Mouse (Mus musculus): Measurements from ENCODE around the gene Olfr764-ps1.
"Not testable (repeated sequence)": the region's sequence is repeated elsewhere in the genome, so short reads cannot be mapped to it uniquely, and the experiment has no call there.

Gene Olfr764-ps1

GRCm38 (mm10) chr10:129039796-129040195, at the start of gene Olfr764-ps1:
TSS of gene Olfr764-ps1 (minus strand) at chr10:129039896.
- DNase-seq (ENCODE audit: low read depth), result no peak

GRCm38 (mm10) chr10:129082810-129083209, 43.1 kb upstream of the Olfr764-ps1 start, which contains the start of gene Olfr767:
TSS of gene Olfr767 (minus strand) at chr10:129082910.
- not testable (repeated sequence) for DNase-seq (ENCODE audit: low read depth)

- no peak for DNase-seq (ENCODE audit: low read depth)
Measured at GRCm38 (mm10) chr10:129068877-129069276, 29.2 kb upstream of the Olfr764-ps1 start, which contains the start of gene Olfr766-ps1. TSS of gene Olfr766-ps1 (minus strand) at chr10:129068977.

GRCm38 (mm10) chr10:129049898-129050297, 10.2 kb upstream of the Olfr764-ps1 start, which contains the start of gene Olfr765:
TSS of gene Olfr765 (minus strand) at chr10:129049998.
- not testable (repeated sequence) for DNase-seq (ENCODE audit: low read depth)

- DNase-seq (ENCODE audit: low read depth), result no peak
Measured at GRCm38 (mm10) chr10:129028343-129028742, 11.4 kb downstream of the Olfr764-ps1 start.

DNA sequence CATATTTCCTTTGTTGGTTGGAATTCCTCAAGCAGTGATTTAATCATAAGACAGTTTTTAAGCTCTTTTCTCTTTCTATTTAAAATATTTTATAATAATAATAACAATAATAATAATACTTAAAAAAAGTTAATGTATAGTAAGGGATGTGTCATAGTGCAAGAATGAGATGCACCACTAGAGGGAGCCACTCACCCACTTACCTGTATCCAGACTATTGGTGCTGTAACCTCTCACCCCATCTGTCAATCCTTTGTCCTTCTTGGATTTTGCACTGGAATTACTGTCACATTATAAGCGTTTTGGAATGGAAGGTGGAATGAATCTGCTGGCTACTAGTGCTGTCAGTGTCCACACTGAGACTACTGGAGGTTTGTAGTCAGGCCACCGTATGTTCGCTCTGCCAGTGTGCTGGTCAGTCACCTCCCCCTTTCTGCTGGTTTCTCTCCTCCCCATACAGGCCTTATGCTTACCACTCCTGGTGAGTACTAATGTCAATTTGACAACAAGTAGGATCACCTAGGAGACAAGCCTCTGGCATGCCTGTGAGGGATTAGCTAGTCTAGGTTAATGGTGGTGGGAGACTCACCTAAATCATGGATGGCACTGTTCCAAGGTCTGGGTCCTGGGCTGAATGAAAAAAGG, 13.6 kb downstream of the Olfr764-ps1 start:
- DNase-seq (ENCODE audit: low read depth), result peak; percentile 62

GRCm38 (mm10) chr10:129023319-129023718, 16.4 kb downstream of the Olfr764-ps1 start:
- peak; percentile 28 for DNase-seq (ENCODE audit: low read depth)

- DNase-seq (ENCODE audit: low read depth), result no peak
Measured at GRCm38 (mm10) chr10:129014477-129014876, 25.2 kb downstream of the Olfr764-ps1 start.

DNA sequence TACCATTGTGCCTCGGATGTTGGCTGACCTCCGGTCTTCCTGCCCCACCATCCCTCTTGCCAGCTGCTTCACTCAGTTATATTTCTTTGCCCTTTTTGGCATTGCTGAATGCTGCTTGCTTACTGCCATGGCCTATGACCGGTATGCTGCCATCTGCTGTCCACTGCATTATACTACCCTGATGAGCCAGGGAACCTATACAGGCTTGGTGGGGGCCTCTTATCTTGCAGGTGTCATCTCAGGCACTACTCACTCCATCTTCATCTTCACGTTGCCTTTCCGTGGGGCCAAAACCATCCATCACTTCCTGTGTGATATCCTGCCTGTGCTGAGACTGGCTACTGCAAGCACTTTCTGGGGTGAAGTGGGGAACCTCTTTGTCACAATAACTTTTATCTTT, 28.2 kb downstream of the Olfr764-ps1 start:
- DNase-seq (ENCODE audit: low read depth), result not testable (repeated sequence)

- DNase-seq (ENCODE audit: low read depth), result no peak
Measured at GRCm38 (mm10) chr10:129010288-129010841, 29.3 kb downstream of the Olfr764-ps1 start, which contains the start of gene Olfr763. TSS of gene Olfr763 (plus strand) at chr10:129010791.

DNA sequence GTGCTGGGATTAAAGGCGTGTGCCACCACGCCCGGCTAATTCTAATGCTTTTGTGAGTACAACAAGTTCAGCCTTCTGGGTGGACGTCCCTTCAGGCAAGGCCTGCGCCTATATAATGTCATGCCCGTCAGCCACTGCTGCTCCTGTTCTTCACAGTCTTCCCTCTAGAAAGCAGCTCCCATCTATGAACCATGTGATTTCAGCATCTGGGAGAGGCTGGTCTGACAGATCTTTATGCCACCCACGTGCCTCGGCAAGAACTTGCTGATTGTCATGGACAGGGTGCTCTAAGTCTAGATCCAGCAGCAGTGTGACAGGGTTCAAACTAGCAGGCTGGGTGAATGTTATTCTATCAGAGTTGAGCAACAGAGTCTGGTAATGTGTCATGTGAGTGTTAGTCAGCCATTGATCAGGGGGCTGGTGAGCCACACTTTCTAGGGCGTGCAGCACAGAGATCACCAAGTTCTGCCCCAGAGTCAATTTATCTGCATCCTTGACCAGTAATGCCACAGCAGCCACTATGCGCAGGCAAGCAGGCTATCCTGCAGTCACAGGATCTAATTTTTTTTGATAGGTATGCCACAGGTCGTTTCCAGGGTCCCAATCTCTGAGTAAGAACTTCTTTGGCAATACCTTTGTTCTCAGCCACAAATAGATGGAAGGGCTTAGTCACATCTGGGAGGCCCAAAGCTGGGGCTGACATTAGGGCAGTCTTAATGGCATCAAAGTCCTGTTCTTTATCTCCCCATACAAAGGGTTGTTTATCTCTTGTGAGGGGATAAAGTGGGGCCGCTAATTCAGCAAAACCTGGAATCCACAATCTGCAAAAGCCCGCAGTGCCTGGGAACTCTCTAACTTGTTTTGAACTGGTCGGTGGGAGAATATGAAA, 35.4 kb downstream of the Olfr764-ps1 start:
- no peak for DNase-seq (ENCODE audit: low read depth)

- DNase-seq (ENCODE audit: low read depth), result no peak
Measured at GRCm38 (mm10) chr10:128996523-128997040, 43.1 kb downstream of the Olfr764-ps1 start.

DNA sequence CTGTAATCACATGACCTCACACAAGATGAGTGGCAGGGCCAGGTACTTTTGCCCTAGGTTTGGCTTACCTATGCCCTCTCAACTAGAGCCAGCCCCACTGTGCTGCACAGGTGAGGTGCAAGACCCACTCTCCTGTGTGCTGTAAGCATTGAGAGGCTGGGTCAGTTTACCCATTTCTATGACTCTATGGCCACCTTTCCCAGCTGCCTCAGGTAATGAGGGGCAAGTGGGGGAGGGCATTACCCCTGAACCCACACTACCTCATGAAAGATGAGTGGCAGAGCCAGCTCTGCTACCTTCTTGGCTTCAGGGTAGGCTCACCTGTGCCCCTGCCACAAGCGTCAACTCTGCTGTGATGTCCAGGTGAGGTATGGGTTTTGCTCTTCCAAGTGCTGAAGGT, 43.9 kb downstream of the Olfr764-ps1 start:
- DNase-seq (ENCODE audit: low read depth), result no peak

DNA sequence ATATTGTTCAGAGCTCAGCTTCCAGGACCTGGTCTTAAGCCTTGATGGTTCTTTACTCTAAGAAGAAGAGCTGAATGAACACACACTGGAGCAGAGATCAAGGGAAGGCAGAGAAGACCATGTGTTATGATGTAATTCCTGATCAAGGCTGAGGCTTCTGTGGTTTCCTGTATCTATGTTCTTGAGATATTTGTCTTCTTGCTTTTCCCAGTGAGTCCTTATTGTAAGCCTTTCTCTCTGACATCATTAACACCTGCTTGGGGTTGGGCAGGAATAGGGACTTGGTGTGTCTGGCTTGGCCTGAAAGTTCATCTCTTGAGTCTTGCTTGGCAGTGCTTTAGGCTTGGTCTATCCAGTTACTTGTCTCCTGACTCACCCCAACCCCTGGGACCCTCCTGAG, 48.7 kb downstream of the Olfr764-ps1 start:
- no peak for DNase-seq (ENCODE audit: low read depth)

- DNase-seq (ENCODE audit: low read depth), result not testable (repeated sequence)
Measured at GRCm38 (mm10) chr10:128990129-128990850, 49.4 kb downstream of the Olfr764-ps1 start.

- not testable (repeated sequence) for DNase-seq (ENCODE audit: low read depth)
Measured at GRCm38 (mm10) chr10:128989131-128989530, 50.6 kb downstream of the Olfr764-ps1 start, which contains the start of gene Olfr9. TSS of gene Olfr9 (plus strand) at chr10:128989431.
